Mouse (Mus musculus) spleen, postnatal 10 days (tissue): Measurements from ENCODE around the gene Gcdh.
"Not testable (repeated sequence)": the region's sequence is repeated elsewhere in the genome, so short reads cannot be mapped to it uniquely, and the experiment has no call there.

Experiments used
- DNase-seq, 2 experiments: peaks; one replicate each; pipeline ENCODE4 v3.0.0; 2021 to 2022; ENCODE audit warnings: low spot score in 2 of 2

Gene Gcdh

GRCm38 (mm10) chr8:84910551-84910950, 16.8 kb upstream of the Gcdh start:
- no peak for DNase-seq

GRCm38 (mm10) chr8:84909949-84910348, 16.2 kb upstream of the Gcdh start:
- DNase-seq = peak in 1 of 2 experiments; percentile 54

GRCm38 (mm10) chr8:84909162-84909767, 15.5 kb upstream of the Gcdh start:
- no peak for DNase-seq

GRCm38 (mm10) chr8:84908421-84909161, 14.9 kb upstream of the Gcdh start, which contains the start of gene Dnase2a:
TSS of gene Dnase2a (plus strand) at chr8:84908560.
- DNase-seq = peak; percentile 89 to 98

GRCm38 (mm10) chr8:84907979-84908378, 14.3 kb upstream of the Gcdh start:
- DNase-seq = not testable (repeated sequence)

- DNase-seq = no peak
Measured at GRCm38 (mm10) chr8:84907493-84907892, 13.8 kb upstream of the Gcdh start.

- DNase-seq = no peak
Measured at GRCm38 (mm10) chr8:84907037-84907436, 13.3 kb upstream of the Gcdh start.

- no peak for DNase-seq
Measured at GRCm38 (mm10) chr8:84904351-84904750, 10.6 kb upstream of the Gcdh start.

GRCm38 (mm10) chr8:84902920-84903661, 9.4 kb upstream of the Gcdh start:
- peak; percentile 95 to 97 for DNase-seq

GRCm38 (mm10) chr8:84902367-84902919, 8.7 kb upstream of the Gcdh start:
- peak in 1 of 2 experiments; percentile 55 for DNase-seq

- peak; percentile 69 to 73 for DNase-seq
Measured at GRCm38 (mm10) chr8:84901752-84902151, 8.0 kb upstream of the Gcdh start, which contains the start of gene Klf1. TSS of gene Klf1 (plus strand) at chr8:84901928.

- DNase-seq = peak; percentile 77 to 80
Measured at GRCm38 (mm10) chr8:84901071-84901470, 7.3 kb upstream of the Gcdh start.

GRCm38 (mm10) chr8:84895963-84896362, 2.2 kb upstream of the Gcdh start:
- DNase-seq = no peak

- no peak for DNase-seq
Measured at GRCm38 (mm10) chr8:84892993-84893708, 570 bp downstream of the Gcdh start.

- no peak for DNase-seq
Measured at GRCm38 (mm10) chr8:84889141-84889540, 4.6 kb downstream of the Gcdh start.

- DNase-seq = no peak
Measured at GRCm38 (mm10) chr8:84888280-84888679, 5.4 kb downstream of the Gcdh start.

GRCm38 (mm10) chr8:84884728-84885127, 9.0 kb downstream of the Gcdh start:
- no peak for DNase-seq

GRCm38 (mm10) chr8:84878915-84879314, 14.8 kb downstream of the Gcdh start:
- no peak for DNase-seq

- DNase-seq = no peak
Measured at GRCm38 (mm10) chr8:84877297-84878035, 16.3 kb downstream of the Gcdh start.

GRCm38 (mm10) chr8:84874339-84874738, 19.4 kb downstream of the Gcdh start:
- no peak for DNase-seq

GRCm38 (mm10) chr8:84873016-84873415, 20.7 kb downstream of the Gcdh start:
- DNase-seq = no peak
